Mouse (Mus musculus) kidney, postnatal 36 days (tissue): ENCODE results near the gene Bsph1.
"Not testable (repeated sequence)": the region's sequence is repeated elsewhere in the genome, so short reads cannot be mapped to it uniquely, and the experiment has no call there.

ENCODE experiments used
- DNase-seq, 2 experiments: peaks; one replicate each; pipeline ENCODE4 v3.0.0; 2021 to 2022; ENCODE audit warnings: mixed read lengths in 2 of 2

Gene Bsph1

DNA sequence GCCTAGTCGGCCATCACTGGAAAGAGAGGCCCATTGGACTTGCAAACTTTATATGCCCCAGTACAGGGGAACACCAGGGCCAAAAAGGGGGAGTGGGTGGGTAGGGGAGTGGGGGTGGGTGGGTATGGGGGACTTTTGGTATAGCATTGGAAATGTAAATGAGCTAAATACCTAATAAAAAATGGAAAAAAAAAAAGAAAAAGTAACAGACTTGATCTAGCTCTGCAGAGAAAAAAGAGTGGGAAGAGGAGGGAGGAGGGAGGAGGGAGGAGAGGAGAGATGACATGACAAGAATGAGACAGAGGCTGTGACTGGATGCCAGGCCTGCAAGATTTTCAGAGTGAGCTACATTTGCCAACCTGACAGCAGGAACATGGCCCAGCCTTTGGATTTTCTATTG lies at the start of gene Bsph1:
Bsph1 (plus strand) TSS at position 301 of the 400 bp plus-strand sequence.
- DNase-seq: not testable (repeated sequence)

DNA sequence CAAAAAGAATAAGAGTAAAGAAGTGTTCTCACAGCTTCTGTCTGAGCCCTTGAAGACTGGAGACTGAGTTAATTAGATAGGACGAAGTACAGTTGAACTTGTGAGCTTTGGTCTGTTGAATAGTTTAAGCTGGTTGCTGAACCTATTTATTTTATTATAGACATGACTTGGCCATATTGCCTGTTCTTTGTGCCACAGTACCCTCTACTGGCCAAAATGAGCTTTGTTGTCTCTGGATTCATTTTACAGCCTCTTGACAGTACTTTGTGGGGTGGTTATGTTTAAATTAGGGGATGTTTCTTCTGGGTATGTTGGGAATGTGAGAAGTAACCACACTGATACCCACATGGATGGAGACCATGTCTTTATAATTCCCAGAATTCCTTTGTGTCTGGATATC lies 60.9 kb downstream of the Bsph1 start:
- peak; percentile 16 to 59 for DNase-seq
